9 mouse cellular contexts compared by ENCODE assay signal in genomic region chr11:61644576-61645326, GRCm38 (mm10). TPM values are rescaled to one million over a fixed set of nuclear protein-coding genes. Genes with fewer than 3 reads are reported as not detected.
DNase-seq lines count a peak whose midpoint lies in the region; ATAC-seq and TF ChIP-seq lines count a peak whose summit lies in the region.
"Had no signal": no experiment of that assay in that cellular context is flagged by ENCODE, and none has a peak within 500 bp of the region (broad histone marks: within the 10 kb centered on the region; RNA-seq: fewer than 3 reads in every experiment).

No protein-coding gene starts in this region.

- H3K9ac ChIP-seq in forebrain, postnatal 0 days, result no peak overlapping the region
- H3K9ac ChIP-seq in forebrain, embryonic 15.5 days (replicated peaks), result no peak overlapping the region

- no peaks in the 10 kb centered on the region for H3K36me3 ChIP-seq in forebrain, postnatal 0 days (ENCODE audit: insufficient read depth)
- no peaks in the 10 kb centered on the region for H3K36me3 ChIP-seq in forebrain, embryonic 15.5 days
- no peaks in the 10 kb centered on the region for H3K36me3 ChIP-seq in thymus, adult 2 months (ENCODE audit: control insufficient read depth, insufficient read depth, low read length)

- no peak for ATAC-seq in forebrain, postnatal 0 days
- ATAC-seq in forebrain, embryonic 15.5 days (replicated peaks), result no peak

- no peaks in the 10 kb centered on the region for H3K27me3 ChIP-seq in forebrain, postnatal 0 days (ENCODE audit: insufficient read depth, low read length)
- H3K27me3 ChIP-seq in forebrain, embryonic 15.5 days, result no peaks in the 10 kb centered on the region
- H3K27me3 ChIP-seq in thymus, adult 2 months (ENCODE audit: control insufficient read depth, insufficient read depth, low read length), result no peaks in the 10 kb centered on the region

- TF ChIP-seq POLR2A in thymus, adult 2 months (IDR thresholded peaks at IDR 0.05; ENCODE audit: control insufficient read depth, extremely low read depth, insufficient read depth, low read length, poor library complexity), result no peak

- peak; percentile 19 for DNase-seq in forebrain, postnatal 0 days
- peak; percentile 60 for DNase-seq in 3134 (ENCODE audit: extremely low read depth, insufficient read length, low spot score)
- DNase-seq in fibroblast of lung, adult 2 months (ENCODE audit: low read depth), result peak; percentile 48
- DNase-seq in left cerebral cortex, adult 8-10 months (ENCODE audit: low spot score in 2 of 2), result peak; percentile 25 to 69
- DNase-seq in thymus, adult 2 months, result no peak
- DNase-seq in B cell, adult 2 months, result no peak
- no peak for DNase-seq in cerebellum, adult 18-20 months

- no peaks in the 10 kb centered on the region for H3K4me1 ChIP-seq in forebrain, postnatal 0 days (ENCODE audit: insufficient read depth)
- no peaks in the 10 kb centered on the region for H3K4me1 ChIP-seq in forebrain, embryonic 15.5 days
- H3K4me1 ChIP-seq in thymus, adult 2 months (replicated peaks; ENCODE audit: control insufficient read depth, insufficient read depth, low read length), result peaks cover 44% of the 10 kb centered on the region

- TF ChIP-seq CTCF in forebrain, postnatal 0 days (IDR thresholded peaks at IDR 0.05; ENCODE audit: low read depth), result no peak
- TF ChIP-seq CTCF in thymus, adult 2 months (IDR thresholded peaks at IDR 0.05; ENCODE audit: borderline replicate concordance, control insufficient read depth, extremely low read depth, insufficient read depth, low read length, poor library complexity), result no peak

- no peak overlapping the region for H3K4me3 ChIP-seq in forebrain, postnatal 0 days (ENCODE audit: low read depth, low read length)
- no peak overlapping the region for H3K4me3 ChIP-seq in forebrain, embryonic 15.5 days
- H3K4me3 ChIP-seq in thymus, adult 2 months (ENCODE audit: control insufficient read depth, insufficient read depth, low read length), result no peak overlapping the region

- H3K9me3 ChIP-seq in forebrain, postnatal 0 days (ENCODE audit: low read length), result no peaks in the 10 kb centered on the region
- H3K9me3 ChIP-seq in forebrain, embryonic 15.5 days, result no peaks in the 10 kb centered on the region

- H3K4me2 ChIP-seq in forebrain, postnatal 0 days (ENCODE audit: low read depth), result no peak overlapping the region
- no peak overlapping the region for H3K4me2 ChIP-seq in forebrain, embryonic 15.5 days (replicated peaks)

- no peak overlapping the region for H3K27ac ChIP-seq in forebrain, postnatal 0 days (ENCODE audit: low read depth, low read length)
- no peak overlapping the region for H3K27ac ChIP-seq in forebrain, embryonic 15.5 days (replicated peaks)
- H3K27ac ChIP-seq in thymus, adult 2 months (ENCODE audit: control insufficient read depth, insufficient read depth, low read length), result no peak overlapping the region
- H3K27ac ChIP-seq: macrophage had no signal

- 54% methylated on average over 11 of the region's 11 CpGs for WGBS in forebrain, postnatal 0 days
- 61% methylated on average over 11 of the region's 11 CpGs for WGBS in forebrain, embryonic 15.5 days
- 69% methylated on average over 11 of the region's 11 CpGs for WGBS in thymus, adult 2 months

RNA-seq across cellular contexts. Expression of gene Grap, which starts 8.3 kb away (rescaled TPM):
- total RNA-seq in forebrain, postnatal 0 days (2014; rRNA removed), result 4.9 and 5.6 TPM in 2 replicates
- 4.7 and 6.9 TPM in 2 replicates for polyA plus RNA-seq in forebrain, postnatal 0 days (2015; fragmentation: Nextera tagmentation; extraction: Ambion mirVana)
- polyA plus RNA-seq in forebrain, embryonic 15.5 days (2015; fragmentation: Nextera tagmentation; extraction: Ambion mirVana), result 8.0 and 9.1 TPM in 2 replicates
- 1 to 10 TPM; 3.3 to 5.2 (median 4.9) TPM for total RNA-seq in left cerebral cortex, adult 8-10 months (2022)
- 119 and 124 TPM in 2 replicates for polyA plus RNA-seq in thymus, adult 2 months (2012; rRNA removed)

RNA-seq across cellular contexts. Expression of gene Fam83g, which starts 39.1 kb away (rescaled TPM):
- 0.38 and 0.86 TPM in 2 replicates for total RNA-seq in forebrain, postnatal 0 days (2014; rRNA removed)
- polyA plus RNA-seq in forebrain, postnatal 0 days (2015; fragmentation: Nextera tagmentation; extraction: Ambion mirVana), result 0.15 and 0.19 TPM in 2 replicates
- polyA plus RNA-seq in forebrain, embryonic 15.5 days (2015; fragmentation: Nextera tagmentation; extraction: Ambion mirVana), result 0.20 and 0.51 TPM in 2 replicates
- under 1 TPM in 2 of 4 experiments, not detected in 2; 0.09 to 0.28 TPM for total RNA-seq in left cerebral cortex, adult 8-10 months (2022)
- 8.9 and 9.5 TPM in 2 replicates for polyA plus RNA-seq in thymus, adult 2 months (2012; rRNA removed)
- polyA plus RNA-seq: macrophage had no signal

Comparison
In these comparisons a context has a peak if more than half of its experiments do, and no peak if none do; other contexts are left out.
1. DNase-seq: peak in forebrain, postnatal 0 days (single experiment), 3134 (single experiment), fibroblast of lung, adult 2 months (single experiment) and left cerebral cortex, adult 8-10 months (2 of 2); none in thymus, adult 2 months (single experiment), B cell, adult 2 months (0 of 2) and cerebellum, adult 18-20 months (0 of 2).
2. RNA of gene Grap, which starts 8.3 kb away (polyA plus RNA-seq): 119 to 124 TPM in thymus, adult 2 months; 8.0 to 9.1 TPM in forebrain, embryonic 15.5 days and 4.7 to 6.9 TPM in forebrain, postnatal 0 days; every median in the first group is over 10 times any median in the second.